8 mouse cellular contexts compared by ENCODE assay signal in genomic region chr4:12171318-12172091, GRCm38 (mm10). TPM values are rescaled to one million over a fixed set of nuclear protein-coding genes. Genes with fewer than 3 reads are reported as not detected.
DNase-seq lines count a peak whose midpoint lies in the region; ATAC-seq and TF ChIP-seq lines count a peak whose summit lies in the region.

Gene Fam92a (minus strand): TSS chr4:12172015.

- H3K27ac ChIP-seq in forebrain, postnatal 0 days (ENCODE audit: low read depth, low read length): peak within 1 kb of the TSS; percentile 95
- H3K27ac ChIP-seq in lung, embryonic 16.5 days (ENCODE audit: low read length): peak within 1 kb of the TSS; percentile 85

- H3K27me3 ChIP-seq in forebrain, postnatal 0 days (ENCODE audit: insufficient read depth, low read length): no peaks in the 10 kb centered on the region
- H3K27me3 ChIP-seq in lung, embryonic 16.5 days (ENCODE audit: control insufficient read depth, insufficient read depth, low read depth, low read length): no peaks in the 10 kb centered on the region

- WGBS in forebrain, postnatal 0 days: 3% methylated on average over 74 of the region's 74 CpGs
- WGBS in lung, embryonic 16.5 days: under 1% methylated on average over 73 of the region's 74 CpGs

- no peaks in the 10 kb centered on the region for H3K9me3 ChIP-seq in forebrain, postnatal 0 days (ENCODE audit: low read length)
- H3K9me3 ChIP-seq in lung, embryonic 16.5 days (ENCODE audit: control insufficient read depth, low read length): no peaks in the 10 kb centered on the region

- H3K4me3 ChIP-seq in forebrain, postnatal 0 days (ENCODE audit: low read depth, low read length): peak within 1 kb of the TSS; percentile 68
- peak within 1 kb of the TSS; percentile 87 for H3K4me3 ChIP-seq in lung, embryonic 16.5 days (ENCODE audit: low read length)

- peak within 1 kb of the TSS; percentile 100 for H3K9ac ChIP-seq in forebrain, postnatal 0 days
- peak within 1 kb of the TSS; percentile 98 for H3K9ac ChIP-seq in lung, embryonic 16.5 days (ENCODE audit: low read length)

- H3K4me1 ChIP-seq in forebrain, postnatal 0 days (ENCODE audit: insufficient read depth): peaks cover 9% of the 10 kb centered on the region
- peaks cover 7% of the 10 kb centered on the region; the same call in 1 of the 2 replicates for H3K4me1 ChIP-seq in lung, embryonic 16.5 days (replicated peaks; ENCODE audit: control insufficient read depth, insufficient read depth, low read length)

- peak within 1 kb of the TSS; percentile 61 for H3K4me2 ChIP-seq in forebrain, postnatal 0 days (ENCODE audit: low read depth)
- peak within 1 kb of the TSS; percentile 70 for H3K4me2 ChIP-seq in lung, embryonic 16.5 days (ENCODE audit: low read depth, low read length)

- peaks cover 13% of the 10 kb centered on the region; the same call in 1 of the 2 replicates for H3K36me3 ChIP-seq in forebrain, postnatal 0 days (ENCODE audit: insufficient read depth)
- H3K36me3 ChIP-seq in lung, embryonic 16.5 days (ENCODE audit: control insufficient read depth, insufficient read depth, low read length): peaks cover 9% of the 10 kb centered on the region

- peak; percentile 48 for DNase-seq in ES-CJ7 (ENCODE audit: low read depth, low spot score)
- peak; percentile 68 for DNase-seq in cerebellum, adult 11 months
- DNase-seq in forebrain, postnatal 0 days: peak; percentile 81
- peak; percentile 74 for DNase-seq in heart, postnatal 4 days
- DNase-seq in layer of hippocampus, adult 8-10 months (ENCODE audit: low spot score in 2 of 2): peak; percentile 25 to 53
- DNase-seq in ovary, postnatal 14 days (ENCODE audit: low spot score): peak; percentile 65
- DNase-seq in thymus, postnatal 10 days (ENCODE audit: low spot score in 2 of 2): peak; percentile 14 to 43

- ATAC-seq in forebrain, postnatal 0 days: peak; percentile 93
- ATAC-seq in lung, embryonic 16.5 days (ENCODE audit: low read depth): peak; percentile 94

- TF ChIP-seq CTCF in forebrain, postnatal 0 days (IDR thresholded peaks at IDR 0.05; ENCODE audit: low read depth): peak; percentile 4; the same call in 1 of the 2 replicates

RNA-seq across cellular contexts. Expression of gene Fam92a, which starts in this region (rescaled TPM):
- 79.9 and 113 TPM in 2 replicates for total RNA-seq in forebrain, postnatal 0 days (2014; rRNA removed)
- polyA plus RNA-seq in forebrain, postnatal 0 days (2015; fragmentation: Nextera tagmentation; extraction: Ambion mirVana): 131 and 137 TPM in 2 replicates
- 10 to 100 TPM; 47.6 to 47.8 TPM for total RNA-seq in heart, postnatal 4 days (2021)
- total RNA-seq in layer of hippocampus, adult 8-10 months (2022): 10 to 100 TPM; 75.0 to 79.6 (median 76.9) TPM
- polyA plus RNA-seq in lung, embryonic 16.5 days (2015; fragmentation: Nextera tagmentation; extraction: Ambion mirVana): 75.8 and 89.1 TPM in 2 replicates

Comparison
In these comparisons a context has a peak if more than half of its experiments do, and no peak if none do; other contexts are left out.
1. Peak in every context shown above with its lines: DNase-seq, ATAC-seq, H3K4me3 ChIP-seq and H3K27ac ChIP-seq.
2. DNase-seq: peak in every context shown above with its lines; median percentile 81 in forebrain, postnatal 0 days; 74 in heart, postnatal 4 days; 68 in cerebellum, adult 11 months; 65 in ovary, postnatal 14 days; 48 in ES-CJ7; 39 in layer of hippocampus, adult 8-10 months; 28 in thymus, postnatal 10 days.